Mouse (Mus musculus) kidney, postnatal 10 days (tissue): ENCODE data around the gene Rin2.
A peak's percentile ranks its signal among the peaks of the same experiment; 100 is the strongest.
"Not testable (repeated sequence)": the region's sequence is repeated elsewhere in the genome, so short reads cannot be mapped to it uniquely, and the experiment has no call there.

Experiments used
- DNase-seq: peaks from one replicate; pipeline ENCODE4 v3.0.0; 2021; ENCODE audit warnings: mixed read lengths

Rin2 gene

DNA sequence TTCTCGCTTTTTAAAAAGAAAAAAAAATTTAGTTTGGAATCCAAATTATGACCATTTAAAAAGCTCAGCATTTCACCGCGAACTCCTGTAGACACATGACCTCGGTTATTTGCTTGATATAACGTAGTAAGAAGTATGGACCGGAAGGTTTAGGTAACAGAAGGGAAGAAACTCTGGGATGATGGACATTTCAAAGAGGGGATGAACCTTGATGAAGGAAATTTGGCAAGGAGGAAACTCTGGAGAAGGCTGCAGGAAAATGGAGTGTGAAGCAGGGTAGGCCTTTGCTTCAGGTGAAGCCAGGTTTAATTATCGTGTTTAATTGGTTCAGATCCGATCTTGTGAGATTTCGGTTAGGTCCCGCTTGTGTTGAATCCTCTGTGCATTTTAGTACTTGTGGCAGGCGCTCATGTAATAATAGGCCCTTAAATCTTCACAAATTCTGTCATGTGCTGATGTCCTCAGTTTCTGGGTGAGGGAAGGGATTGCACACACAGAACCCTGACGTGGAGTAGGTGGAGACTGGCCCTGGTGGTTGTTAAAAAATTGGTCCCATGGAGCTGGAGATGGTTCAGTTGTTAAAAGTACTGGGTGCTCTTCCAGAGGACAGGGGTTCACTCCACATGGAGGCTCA lies 229.1 kb downstream of the Rin2 start:
- DNase-seq, result no peak

DNA sequence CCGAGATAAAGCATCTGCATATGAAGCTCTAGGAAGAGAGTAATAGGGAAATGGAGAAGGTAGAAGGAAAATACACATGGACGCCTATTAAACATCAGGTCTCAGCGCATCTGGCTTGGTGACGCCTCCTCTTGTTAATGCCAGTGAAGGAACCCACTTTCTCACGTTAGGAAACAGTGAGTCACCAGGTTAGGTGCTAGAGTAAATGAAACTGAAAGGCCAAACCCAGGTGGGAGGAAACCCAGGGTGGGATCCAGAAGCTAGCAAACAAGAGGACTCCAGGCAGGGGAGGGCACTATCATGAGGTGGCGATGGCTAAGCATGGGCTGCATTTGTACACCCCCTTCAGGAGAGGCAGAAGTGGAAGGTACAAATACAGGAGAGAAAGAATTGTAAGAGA lies 230.1 kb downstream of the Rin2 start:
- no peak for DNase-seq

DNA sequence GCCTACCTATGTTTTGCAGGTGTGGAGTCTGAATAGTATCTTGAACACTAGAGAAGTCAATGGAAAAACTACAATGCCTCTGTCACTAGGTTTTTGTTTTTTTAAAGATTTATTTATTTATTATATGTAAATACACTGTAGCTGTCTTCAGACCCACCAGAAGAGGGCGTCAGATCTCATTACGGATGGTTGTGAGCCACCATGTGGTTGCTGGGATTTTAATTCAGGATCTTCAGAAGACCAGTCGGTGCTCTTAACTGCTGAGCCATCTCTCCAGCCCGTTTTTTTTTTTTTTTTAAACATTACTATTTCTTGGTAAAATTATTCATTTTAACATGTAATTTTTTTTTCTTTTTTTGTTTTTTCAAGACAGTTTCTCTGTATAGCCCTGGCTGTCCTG lies 230.9 kb downstream of the Rin2 start:
- not testable (repeated sequence) for DNase-seq

DNA sequence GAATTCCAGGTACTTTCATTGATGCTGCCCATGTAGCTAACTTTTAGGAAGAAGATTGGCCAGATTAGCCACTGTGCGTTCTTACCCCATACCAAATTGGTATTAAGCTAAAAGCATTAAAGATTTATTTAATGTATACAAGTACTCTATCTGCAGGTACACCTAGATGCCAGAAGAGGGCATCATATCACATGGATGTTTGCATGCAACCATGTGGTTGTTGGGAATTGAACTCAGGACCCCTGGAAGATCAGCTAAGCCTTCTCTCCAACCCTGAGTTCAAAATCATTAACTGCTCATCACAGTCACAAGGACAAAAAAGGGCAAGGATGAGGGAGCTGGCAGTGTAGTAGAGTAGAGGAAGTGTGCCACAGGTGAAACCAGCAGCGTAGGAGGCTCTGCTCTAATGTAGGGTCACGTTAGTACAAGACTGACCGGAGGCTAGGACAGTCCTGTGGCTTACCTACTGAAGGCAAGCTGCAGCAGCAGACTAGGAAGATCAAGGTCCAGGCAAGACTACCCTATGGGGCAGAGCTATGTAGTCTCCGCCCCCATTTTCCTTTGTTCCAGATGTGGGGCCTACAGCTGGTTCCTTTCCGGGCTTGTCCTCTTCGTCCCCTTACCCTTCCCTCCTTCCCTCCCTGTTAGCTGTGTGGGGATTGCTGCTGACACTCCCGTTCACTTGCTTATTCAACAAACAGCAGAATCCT lies 246.1 kb downstream of the Rin2 start:
- DNase-seq, result no peak

DNA sequence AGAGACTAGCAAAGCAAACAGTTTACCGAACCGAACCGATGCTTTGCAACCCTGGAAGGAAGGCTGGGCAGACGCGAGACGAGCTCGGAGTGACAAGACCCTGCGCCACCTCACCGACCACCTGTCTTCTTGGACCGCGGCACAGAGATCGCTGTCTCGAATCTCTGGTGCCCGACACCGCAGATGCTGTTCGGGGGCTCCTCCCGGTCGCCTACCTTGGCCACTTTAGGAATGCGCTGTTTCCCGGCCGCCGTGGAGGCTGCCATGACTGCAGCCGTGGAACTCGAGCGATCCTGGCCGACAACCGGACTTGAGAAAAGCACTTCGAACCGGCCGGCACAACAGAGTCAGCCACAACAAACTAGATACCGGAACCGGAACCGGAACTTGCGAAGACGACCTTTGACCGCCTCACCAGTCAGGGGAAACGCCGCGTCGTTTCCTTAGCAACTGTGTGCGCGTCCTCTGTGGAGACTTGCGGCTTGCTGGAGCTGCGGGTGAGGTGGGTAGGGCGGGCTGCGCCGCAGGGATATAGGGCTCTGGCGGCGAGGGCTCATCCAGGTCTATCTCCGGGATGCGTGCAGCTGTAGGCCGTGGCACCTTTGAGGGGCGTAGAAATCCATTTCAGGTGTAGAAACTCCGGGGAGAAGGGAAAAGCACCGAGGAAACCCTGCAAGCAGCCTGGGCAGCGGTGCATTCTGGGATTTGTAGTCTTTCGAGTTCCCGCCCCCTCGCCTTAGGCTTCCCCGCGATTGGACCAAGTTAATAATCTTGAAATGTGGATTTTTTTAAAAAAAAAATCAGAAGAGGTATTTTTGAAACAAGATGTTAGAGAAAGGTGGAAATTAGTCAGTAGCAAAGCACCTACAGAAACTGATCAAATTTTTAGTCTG lies 259.6 kb downstream of the Rin2 start, which contains the start of the genes Cfap61 and Crnkl1:
TSS of gene Cfap61 (plus strand) at position 446 of the 893 bp plus-strand sequence.
TSS of gene Crnkl1 (minus strand) at position 676 of the 893 bp plus-strand sequence.
- peak; percentile 97 for DNase-seq

DNA sequence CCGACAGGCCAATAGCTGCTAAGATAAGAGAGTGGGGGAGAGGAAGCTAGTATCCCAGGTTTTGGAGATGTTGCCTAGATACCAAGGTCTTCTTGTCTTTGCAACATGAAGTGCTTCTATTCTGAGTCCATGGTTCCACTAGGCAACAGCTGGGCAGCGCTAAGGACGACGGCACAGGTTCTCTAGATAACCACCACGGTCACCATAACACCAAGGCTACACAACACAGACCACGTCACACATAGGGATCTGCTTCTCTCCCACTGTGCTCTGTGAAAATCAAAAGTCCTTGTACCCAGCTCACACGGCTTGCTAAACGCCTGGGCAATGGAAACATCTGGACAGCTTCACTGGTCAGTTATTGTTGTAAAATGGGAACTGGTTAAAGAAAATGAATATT lies 262.0 kb downstream of the Rin2 start:
- DNase-seq, result no peak
